Mouse (Mus musculus): Measurements from ENCODE around the gene Lalba.
"Not testable (repeated sequence)": the region's sequence is repeated elsewhere in the genome, so short reads cannot be mapped to it uniquely, and the experiment has no call there.

The Lalba gene

GRCm38 (mm10) chr15:98491332-98491731 lies 8.8 kb upstream of the Lalba start:
- no peak for DNase-seq (ENCODE audit: low spot score)

DNA sequence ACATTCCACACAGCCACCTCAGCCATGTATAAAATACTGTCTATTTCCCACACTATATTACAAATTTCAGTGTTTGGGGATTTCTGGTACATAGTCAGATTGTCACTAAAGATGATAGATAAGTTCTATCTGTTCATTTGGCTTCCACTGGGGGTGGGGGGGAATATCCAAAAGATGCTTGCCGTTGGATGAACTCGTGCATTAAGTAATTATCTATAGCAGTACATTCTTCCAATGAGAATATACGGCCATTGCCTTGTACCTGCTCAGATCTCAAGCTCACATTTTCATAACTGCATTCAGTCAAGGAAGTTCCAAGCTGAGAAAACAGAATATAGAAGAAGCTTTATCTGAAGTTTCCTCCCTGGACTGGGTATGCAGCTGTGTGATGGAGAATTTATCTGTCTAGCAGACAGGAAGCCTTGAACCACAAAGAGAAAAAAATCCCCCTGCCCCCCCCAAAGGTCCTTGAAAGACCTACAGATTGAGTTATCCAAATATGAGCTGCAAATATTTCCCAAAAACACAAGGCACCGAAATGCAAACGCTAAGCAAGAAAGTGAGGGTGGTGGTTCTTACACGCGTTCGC lies 4.0 kb upstream of the Lalba start:
- no peak for DNase-seq (ENCODE audit: low spot score)

GRCm38 (mm10) chr15:98483907-98484886 lies 1.7 kb upstream of the Lalba start:
- no peak for DNase-seq (ENCODE audit: low spot score)

DNA sequence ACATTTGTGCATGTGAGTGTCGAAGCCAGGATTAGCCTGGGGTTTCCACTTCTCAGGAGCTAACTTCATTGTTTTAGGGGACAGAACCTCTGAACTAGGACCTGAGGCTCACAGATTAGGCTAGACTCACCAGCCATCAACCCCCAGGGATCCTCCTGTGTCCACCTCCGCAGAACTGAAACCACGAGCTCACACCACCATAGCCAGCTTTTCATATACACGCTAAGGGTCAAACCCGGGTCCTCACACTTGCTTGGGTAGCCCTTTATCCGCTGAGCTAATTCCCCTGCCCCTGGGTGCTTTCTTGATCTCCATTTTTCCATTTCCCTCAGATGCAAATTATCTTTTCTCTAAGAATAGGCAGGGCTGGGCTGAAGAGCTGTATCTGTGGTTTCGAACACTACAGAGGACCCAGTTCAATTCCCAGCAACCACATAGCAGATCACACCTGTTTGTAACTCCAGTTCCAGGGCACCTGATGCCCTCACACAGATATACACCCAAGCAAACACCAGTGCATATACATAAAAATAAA lies 2.9 kb downstream of the Lalba start:
- no peak for DNase-seq (ENCODE audit: low spot score)

- DNase-seq (ENCODE audit: low spot score) = no peak
Observed at GRCm38 (mm10) chr15:98476281-98476680, 6.2 kb downstream of the Lalba start.

GRCm38 (mm10) chr15:98475382-98475781 lies 7.1 kb downstream of the Lalba start:
- DNase-seq (ENCODE audit: low spot score) = peak; percentile 63

DNA sequence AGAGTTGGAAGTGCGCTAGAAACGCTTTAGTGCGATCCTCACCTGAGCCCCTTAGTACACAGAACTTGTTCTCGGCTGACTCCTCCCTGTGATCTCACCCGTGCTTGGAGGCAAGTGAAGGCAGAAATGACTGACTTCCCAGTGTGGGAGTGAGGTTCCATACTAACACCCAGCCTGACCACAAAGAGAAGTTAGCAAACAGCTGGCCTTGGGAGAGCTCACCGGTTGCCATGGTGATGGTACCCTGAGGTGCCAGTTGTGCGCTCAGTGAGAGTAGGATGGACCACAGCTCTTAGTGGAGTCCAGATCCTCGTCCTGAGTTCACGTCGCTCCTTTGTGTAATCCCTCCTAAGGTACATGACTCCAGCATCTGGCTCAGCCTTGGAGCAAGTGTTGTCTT lies 7.6 kb downstream of the Lalba start:
- no peak for DNase-seq (ENCODE audit: low spot score)

GRCm38 (mm10) chr15:98471539-98471938 lies 11.0 kb downstream of the Lalba start:
- DNase-seq (ENCODE audit: low spot score) = no peak

DNA sequence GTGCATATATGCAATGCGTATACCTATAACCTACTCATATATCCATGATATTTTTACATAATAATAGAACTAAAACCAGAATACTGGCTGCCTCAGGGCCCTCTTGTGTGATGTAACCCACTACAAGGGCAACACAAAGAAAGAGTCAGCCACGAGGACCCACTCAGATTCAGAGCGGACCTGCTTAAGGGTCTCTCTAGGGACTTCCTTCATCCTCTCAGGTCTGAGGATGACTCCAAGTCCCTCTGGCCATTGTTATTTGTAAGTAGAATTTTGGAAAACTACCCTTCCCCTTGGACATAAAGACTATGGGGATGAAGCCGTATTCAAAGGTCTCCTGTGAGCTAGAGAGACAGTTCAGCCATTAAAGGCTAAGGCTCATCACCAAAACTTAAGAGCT lies 12.9 kb downstream of the Lalba start, which contains the start of gene OR5BS1P:
Gene OR5BS1P, plus strand, starts transcription at position 301 of the 400 bp plus-strand sequence.
- DNase-seq (ENCODE audit: low spot score) = no peak

DNA sequence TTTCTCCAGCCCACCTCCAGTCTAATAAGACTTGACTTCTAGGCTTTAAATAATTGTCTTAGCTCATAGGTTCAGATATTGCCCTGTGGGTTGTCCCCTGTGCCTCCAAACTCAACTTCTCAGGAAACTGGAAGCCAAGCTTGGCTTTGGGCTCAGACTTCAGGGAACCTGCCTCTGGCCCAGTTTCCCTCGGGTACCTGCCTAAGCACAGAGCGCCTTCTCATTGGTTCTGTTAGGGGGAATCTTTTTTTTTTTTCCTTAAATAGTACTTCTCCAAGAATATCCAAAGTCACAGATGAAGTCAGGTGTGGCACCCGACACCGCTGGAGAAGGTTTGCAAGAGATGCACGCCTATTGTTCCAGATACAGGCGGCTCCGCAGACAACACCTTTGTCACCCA lies 30.2 kb downstream of the Lalba start, which contains the start of gene Olfr281:
Gene Olfr281, plus strand, starts transcription at position 301 of the 400 bp plus-strand sequence.
- DNase-seq (ENCODE audit: low spot score) = no peak

DNA sequence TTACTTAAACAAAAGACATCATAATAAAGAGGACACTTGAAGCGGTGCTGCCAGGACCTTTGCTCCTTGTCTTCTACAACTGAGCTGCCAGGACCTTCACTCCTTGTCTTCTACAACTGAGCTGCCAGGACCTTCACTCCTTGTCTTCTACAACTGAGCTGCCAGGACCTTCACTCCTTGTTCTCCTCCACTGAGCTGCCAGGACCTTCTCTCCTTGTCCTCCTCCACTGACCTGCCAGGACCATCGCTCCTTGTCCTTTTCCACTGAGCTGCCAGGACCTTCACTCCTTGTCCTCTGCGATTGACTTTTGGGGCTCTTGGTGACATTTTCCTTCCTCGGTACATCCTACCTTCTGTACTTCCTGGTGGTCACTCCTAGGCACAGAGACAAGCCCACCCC lies 34.0 kb downstream of the Lalba start:
- DNase-seq (ENCODE audit: low spot score) = no peak

- no peak for DNase-seq (ENCODE audit: low spot score)
Observed at GRCm38 (mm10) chr15:98444561-98444960, 38.0 kb downstream of the Lalba start.

DNA sequence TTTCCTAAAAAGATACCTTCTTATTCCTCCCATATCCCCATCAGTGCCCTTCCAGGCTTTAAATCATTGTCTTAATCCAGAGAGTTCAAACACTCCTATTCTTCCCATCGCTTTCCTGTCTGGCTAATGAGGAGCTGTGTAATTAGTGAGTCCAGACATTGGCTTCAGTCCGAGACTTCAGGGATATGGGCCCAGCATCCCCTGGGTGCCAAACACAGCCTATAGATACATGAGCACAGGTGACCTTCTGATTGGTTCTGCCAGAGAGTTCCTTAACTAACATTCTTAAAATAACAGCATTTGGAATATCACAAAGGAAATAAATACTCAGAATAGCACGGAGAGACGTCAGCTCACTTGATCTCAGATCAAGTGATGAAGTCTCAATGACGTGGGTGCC lies 51.6 kb downstream of the Lalba start, which contains the start of gene Olfr282:
Gene Olfr282, plus strand, starts transcription at position 301 of the 400 bp plus-strand sequence.
- DNase-seq (ENCODE audit: low spot score) = not testable (repeated sequence)
